Mouse (Mus musculus) urinary bladder, postnatal 25 days (tissue): ENCODE results near the gene Larp1.
"Not testable (repeated sequence)": the region's sequence is repeated elsewhere in the genome, so short reads cannot be mapped to it uniquely, and the experiment has no call there.

ENCODE experiments used
- DNase-seq: peaks from one replicate; pipeline ENCODE4 v3.0.0; 2022; ENCODE audit warnings: low spot score

The Larp1 gene

DNA sequence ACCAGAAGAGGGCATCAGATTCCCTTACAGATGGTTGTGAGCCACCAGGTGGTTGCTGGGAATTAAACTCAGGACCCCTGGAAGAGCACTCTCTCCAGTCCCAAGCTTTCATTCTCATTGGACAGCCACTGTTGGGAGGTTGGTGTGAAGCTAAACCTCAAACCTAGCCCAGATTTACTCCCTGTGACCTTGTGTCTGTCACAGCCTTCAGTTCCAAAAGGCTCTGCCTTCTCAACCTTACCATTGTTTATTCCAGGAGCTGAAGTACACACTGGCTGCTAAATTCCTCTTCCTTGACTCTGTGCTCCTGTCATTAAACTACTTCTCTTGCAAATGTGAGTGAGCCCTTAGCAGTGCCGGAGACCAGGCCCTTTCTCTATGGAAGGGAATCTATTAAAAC, 20.1 kb downstream of the Larp1 start:
- no peak for DNase-seq

DNA sequence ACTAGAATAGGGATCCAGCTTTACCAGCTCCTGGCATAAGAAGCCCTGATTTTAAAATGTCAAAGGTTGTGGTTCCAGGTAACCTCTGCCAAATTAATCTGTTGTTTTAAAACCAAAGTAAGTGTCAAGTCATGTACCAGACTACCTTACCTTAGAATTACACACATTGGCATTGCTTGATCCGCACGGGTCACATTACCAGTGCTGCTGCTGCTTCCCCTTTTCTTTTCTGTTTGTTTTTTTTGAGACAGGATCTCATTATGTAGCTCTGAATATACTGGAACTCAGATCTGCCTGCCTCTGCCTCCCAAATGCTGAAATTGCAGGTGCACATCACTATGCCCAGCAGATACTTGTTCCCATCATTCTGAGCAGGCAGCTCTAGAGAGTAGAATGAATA, 21.0 kb downstream of the Larp1 start:
- no peak for DNase-seq

DNA sequence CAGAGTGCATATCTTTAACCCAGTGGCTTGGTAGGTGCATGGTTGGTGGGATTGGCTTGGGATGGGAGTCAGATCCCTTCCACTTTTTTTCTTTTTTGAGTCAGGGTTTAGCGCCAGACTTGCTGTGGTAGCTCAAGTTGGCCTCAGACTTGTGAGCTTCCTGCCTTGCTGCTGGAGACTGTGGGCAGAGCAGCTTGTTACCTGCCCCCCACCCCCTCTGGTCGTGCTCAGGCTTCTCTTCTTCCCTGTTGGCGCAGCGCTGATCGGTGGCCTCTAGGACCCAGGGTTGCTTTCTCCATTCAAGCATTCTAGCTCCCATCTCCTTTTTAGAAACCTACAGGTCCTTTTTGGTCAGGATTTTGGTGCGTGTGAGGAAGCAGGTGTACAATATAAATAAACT, 22.3 kb downstream of the Larp1 start:
- no peak for DNase-seq

DNA sequence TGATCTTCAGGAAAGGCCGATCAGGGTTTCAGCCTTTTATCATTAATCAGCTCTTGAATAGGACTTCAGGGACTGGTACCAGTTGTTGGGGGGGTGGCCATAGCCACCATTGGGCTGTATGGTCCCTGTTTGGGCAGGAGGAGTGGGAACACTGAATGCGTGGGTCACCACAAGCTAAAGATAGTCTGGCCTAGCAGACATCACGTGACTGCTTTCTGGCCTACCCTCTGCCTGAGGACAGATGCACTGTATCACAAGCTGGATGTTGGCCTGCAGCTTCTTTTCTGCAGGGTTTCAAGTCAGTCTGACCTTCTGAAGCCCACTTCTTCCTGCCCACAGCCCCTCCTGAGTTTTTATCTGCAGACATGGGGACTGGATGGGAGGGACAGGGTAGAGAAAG, 24.8 kb downstream of the Larp1 start:
- DNase-seq = no peak

DNA sequence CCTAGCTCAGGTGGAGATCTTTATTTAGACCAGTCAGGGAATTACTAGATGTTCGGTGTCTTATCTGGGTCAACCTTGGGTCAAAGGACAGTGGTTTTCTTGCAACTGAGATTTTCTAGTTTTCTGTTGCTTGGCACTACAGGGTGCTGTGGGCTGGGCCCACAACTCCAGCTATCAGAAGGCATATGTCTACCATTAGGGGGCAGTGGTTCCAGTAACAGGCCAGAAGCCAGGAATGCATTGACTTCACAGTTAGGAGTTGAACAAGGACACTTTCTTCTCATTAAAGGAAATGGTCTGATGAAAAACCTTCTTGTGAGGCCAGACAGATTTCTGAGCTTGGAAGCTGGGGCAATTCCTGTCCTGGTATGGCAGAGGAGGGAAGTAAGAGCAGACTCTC, 30.2 kb downstream of the Larp1 start:
- DNase-seq = no peak

DNA sequence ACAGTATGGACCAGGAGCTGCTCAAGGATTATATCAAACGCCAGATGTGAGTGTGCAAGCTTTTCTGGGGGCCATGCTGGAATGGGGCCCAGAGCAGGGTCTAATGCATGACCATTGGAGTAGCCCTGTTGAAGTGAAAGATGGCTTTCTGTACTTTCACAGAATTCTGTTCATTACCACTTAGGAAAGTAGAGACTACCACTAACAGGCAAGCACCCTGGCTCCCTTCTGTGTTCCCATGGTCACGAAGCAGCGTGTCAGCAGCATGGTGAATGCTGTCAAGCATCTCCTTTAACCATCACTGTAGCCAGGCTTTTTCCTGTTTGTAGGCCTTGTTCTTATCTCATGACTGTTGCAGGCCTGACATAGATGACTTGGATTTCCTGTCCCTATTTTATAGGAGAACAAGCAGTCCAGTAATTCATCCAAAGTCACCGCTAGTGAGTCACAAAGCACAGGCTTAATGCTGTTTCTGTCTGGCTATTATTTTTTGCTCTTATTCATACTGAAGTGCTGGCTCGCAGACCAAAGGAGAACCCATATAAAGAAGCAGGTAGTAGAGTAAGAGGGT, 34.1 kb downstream of the Larp1 start:
- no peak for DNase-seq

DNA sequence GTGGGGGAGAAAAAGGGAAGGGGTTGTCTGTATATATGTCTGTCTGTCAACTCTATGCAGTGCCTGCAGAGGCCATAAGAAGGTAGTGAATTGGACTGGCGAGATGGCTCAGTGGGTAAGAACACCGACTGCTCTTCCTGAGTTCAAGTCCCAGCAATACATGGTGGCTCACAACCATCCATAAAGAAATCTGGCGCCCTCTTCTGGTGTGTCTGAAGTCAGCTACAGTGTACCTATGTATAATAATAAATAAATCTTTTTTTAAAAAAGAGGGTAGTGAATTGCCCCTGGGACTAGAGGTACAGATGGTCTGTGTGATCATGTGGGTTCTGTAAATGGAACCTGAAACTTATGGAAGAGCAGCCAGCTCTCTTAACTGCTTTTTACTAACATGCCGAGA, 37.6 kb downstream of the Larp1 start:
- DNase-seq = no peak

DNA sequence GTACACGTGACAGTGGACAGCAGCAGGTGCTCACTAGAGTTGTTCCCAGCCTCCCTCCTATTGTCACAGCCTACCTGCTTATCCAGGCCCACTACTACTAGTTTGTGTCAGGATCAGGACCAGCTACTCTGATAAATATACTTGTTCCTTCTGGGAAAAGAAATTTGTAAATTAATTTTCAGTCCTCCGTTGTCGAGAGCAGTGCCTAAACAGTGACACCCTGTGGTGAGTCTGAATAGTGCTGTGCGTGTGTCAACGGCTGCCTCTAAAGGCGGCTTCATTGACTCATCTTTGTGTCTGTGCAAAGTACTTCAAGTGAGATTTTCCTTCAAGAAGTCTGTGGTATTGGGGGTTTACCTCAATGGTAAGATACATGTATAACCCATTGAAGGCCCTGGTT, 48.6 kb downstream of the Larp1 start:
- DNase-seq = peak; percentile 28

DNA sequence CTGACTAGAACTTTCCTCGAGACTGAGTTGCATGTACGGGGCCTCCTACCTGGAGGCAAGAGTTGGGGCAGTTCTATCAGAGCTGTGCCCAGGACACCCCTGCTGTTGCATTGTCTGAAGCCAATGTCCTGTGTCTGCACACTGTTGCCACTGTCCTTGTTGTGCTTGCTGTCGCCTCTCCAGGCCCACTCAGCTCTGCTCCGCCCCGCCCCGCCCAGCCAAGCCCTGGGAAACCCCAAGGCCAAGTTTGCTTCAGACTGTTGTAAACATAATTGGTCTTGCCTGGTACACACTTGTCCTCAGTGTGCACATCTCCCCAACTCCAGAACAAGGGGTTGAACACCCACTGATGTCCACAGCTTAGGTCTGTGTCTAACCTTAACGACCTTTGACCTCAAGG, 50.9 kb downstream of the Larp1 start:
- not testable (repeated sequence) for DNase-seq

DNA sequence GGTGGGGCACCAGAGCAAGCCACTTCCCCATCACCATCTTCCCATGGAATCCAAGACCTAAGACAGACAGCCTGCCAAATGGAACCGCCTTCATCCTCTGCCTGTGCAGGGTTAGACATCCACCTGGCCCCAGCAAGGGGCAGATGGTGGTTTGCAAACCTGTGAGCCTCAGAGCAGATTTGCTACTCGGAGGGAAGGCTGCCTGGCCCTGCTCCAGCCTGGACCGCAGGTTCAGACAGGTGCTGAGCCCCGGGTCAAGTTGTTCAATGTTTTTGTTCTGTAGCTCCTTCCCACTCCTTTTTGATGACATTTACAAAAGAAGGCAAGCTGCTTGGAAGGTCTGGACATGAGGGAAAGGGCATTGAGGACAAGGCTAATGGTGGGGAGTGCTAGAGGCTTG, 52.4 kb downstream of the Larp1 start:
- not testable (repeated sequence) for DNase-seq

DNA sequence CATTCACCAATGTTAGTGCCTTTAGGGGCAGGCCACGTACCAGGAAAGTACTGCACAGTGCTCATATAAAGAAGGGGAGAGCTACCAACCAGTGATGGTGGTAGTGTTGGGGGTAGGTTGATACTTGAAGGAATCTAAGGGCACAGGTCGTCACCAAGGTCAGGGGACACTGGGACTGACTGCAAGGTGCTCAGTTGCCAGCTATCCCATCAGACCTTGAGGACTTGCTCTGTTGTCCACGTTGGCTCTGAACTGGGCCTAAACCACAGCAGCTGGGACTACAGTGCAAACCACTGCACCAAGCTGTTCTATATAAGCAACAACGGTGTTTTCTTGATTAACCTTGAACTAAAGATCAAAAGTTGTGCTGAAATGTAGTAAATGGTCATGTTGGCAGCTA, 53.7 kb downstream of the Larp1 start:
- no peak for DNase-seq

DNA sequence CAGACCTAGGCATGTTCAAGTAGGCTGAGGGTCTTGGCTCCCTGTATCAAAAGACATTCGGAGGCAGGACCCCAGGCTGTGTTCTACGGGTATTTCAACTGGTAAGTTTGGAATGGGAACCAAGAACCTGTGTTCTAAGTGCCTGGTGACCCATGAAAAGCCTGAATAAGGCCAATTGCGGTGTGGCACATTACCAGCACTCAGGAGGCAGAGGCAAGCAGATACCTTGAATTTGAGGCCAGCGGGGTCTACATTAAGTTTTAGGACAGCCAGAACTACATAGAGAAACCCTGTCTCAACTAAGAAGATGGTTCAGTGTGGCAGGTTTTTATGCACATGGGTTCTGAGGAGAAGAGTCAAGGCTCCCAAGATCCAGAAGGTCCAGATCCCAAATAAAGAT, 56.2 kb downstream of the Larp1 start:
- no peak for DNase-seq

DNA sequence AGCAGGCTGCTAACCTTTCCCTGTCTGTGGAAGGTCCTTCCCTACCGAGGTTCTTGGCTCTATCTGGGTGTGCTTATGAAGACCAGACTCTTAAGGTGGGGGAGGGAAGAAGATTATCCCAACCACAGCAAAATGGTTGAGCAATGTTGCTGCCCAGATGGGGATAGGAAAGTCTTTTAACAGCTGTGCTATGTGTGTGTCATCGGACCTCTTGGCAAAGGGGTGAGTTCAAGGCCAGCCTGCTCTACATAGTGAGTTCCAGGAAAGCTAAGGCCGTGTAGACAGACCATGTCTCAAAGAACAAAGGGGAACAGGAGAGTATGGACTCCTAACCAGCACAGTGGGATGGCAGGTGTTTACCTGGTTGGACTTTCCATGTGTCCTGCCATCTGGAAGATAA, 64.1 kb downstream of the Larp1 start:
- no peak for DNase-seq

DNA sequence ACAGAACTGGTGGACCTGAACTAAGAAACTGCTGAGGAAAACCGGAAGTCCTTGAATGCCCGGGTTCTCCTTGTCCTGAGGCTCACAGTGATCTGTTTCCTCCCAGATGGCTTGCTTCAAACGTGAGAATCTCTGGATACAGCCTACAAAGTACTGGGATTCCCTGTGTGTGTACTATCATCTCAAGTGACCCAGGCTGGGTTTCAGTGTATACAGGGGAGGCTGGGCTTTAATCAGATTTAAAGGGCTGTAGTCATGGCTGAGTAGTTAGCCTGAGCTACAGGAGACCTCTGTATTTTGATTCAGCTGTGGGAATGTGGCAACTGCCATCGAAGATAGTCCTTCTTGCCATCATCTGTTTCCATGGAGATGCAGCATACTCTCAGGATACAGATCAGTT, 68.4 kb downstream of the Larp1 start:
- DNase-seq = no peak

DNA sequence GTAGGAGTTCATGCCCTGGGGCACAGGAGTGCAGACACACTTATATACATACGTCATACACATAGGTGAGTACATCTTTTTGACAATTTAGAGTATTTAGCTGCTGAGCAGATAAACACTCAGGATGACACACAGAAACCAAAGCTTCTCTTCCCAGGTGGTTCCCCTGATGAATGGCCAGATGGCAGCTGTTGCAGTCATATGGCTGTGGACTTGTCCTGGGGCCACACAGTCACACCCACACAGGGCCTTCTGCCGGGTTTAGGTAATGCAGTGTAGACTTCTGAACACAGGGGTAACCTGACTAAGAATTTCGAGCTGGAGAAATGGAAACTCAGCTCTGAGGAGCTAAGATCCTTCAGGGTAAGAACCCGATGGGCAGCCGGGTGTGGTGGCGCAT, 72.9 kb downstream of the Larp1 start:
- no peak for DNase-seq

DNA sequence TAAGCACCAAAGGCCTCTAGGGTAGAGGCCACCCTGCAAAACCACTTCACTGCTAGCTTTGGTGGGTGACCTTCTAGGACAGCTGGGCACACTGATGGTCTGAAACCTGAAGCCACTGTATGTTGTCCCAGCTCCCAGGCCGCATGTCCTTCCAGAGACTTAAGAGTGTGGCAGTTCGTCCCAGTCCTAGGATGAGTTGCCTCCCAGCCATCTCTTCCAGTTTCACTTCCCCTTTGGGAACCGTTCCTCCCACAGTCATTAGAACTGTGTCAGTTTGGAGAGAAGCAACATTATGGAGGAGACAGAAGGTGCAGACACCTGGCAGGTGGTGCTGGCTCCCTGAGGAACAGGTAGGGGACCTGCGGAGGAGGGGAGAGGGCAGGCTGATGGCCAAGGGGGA, 83.7 kb downstream of the Larp1 start:
- no peak for DNase-seq

DNA sequence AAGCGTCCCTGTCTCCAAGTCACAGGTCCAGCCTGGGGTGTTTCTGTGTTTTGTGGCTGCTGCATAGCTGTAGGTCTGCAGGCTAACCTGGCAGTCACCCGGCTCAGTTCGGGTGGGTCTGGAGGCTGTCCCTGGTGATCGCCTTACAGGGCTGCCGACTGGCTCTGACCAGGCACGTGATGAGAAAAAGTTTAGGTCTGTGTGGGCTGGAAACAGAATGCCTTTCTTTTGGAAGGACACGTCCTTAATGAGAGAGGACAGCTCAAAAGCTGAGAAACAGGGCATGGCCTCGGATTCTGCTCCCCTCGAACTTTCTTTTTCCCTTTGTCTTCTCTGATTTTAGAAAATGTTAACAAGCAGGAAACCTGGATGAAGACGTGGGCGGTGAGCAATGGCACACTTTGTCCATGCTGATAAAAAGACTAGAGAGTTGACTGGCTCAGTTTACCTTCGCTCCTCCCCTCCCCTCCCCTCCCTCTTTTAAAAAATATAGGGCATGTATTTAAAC, 84.2 kb downstream of the Larp1 start, which contains the start of gene Gm12248:
TSS of gene Gm12248 (minus strand) at position 114 of the 508 bp plus-strand sequence.
- DNase-seq = peak; percentile 25

DNA sequence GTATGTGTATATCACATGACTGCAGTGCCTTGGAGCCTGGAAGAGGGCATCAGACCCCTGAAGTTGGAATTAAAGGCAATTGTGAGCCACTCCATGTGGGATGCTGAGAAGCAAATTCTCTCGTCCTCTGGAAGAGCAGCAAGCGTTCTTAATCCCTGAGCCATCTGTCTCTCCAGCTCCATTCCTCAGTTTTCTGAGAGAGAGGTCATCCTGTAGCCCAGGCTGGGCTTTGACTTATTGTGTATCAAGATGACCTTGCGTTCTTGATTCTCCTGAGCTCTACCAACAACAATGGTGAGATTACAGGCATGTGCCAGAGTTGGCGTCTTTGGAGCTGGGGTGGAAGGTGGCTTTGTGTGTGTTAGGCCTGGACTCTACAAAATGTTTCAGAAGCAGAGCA, 85.9 kb downstream of the Larp1 start:
- no peak for DNase-seq

DNA sequence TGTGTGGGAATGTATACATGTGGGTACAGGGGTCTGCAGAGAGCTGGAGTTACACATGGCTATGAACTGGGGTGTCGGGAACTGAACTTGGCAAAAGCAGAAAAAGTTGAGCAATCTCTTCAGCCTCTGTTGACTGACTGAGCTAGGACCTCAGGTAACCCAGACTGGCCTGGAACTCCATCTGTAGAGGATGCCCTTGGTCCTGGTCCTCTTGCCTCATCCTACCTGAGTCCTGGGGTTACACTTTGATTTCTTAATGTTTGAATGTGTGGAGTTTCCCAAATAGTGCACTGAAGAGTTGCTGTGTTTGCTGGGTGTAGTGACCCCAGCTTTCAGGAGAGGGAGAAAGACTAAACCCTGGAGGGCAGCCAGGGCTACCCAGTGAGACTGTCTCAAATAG, 86.7 kb downstream of the Larp1 start:
- DNase-seq = no peak

DNA sequence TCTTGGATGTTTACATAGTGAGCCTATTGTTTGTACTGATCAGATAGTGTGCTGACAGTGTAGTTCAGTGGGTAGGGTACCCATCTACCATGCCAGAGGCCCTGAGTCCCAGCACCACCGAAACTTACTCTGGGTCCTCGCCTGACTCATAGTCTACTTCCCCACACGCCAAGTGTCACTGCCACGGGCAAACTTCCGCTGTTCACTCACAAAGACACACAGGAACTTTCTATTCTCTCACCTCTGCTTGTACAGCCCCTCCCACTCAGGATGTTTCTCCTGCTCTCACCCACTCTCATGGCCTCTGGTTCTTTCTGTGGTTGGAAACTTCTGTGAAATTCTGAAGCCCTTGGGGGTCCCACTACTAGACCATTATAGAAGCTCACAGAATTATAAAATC, 87.3 kb downstream of the Larp1 start:
- DNase-seq = no peak

DNA sequence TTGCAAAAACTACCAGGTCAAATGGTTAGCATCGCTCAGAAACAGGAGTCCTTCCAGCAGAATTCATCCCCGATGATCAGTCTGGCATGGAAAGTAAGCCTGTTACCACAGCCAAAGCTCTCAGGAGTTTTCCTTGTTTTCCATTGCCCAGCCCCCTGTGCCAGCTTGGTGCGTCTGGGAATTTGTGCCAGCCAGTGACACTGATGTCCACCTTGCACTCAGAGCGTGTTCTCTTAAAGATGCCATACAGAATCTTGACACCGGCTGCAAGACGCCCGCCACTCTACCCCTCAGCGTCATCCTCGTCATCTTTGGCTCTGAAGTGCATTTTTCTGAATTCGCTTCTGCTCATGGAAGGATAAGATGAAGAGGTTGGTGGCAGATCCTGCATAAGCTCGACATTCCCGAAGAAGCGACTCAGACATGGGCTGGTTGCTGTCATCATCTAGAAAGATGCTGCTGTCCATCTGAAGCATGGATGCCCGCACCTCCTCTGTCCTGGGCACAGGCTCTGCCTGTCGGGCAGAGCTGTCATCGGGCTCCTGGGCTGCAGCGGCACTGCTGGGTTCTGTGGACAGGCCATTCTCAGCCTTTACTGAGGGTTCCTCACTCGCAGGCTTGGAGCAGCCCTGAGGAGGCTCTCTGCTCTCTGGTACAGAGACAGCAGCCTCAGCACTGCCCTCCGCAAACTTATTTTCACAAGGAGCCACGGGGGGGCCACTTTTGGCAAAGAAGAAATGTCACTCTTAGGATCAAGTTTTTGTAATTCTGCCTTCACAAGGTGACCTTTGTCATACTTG, 88.2 kb downstream of the Larp1 start:
- DNase-seq = no peak

DNA sequence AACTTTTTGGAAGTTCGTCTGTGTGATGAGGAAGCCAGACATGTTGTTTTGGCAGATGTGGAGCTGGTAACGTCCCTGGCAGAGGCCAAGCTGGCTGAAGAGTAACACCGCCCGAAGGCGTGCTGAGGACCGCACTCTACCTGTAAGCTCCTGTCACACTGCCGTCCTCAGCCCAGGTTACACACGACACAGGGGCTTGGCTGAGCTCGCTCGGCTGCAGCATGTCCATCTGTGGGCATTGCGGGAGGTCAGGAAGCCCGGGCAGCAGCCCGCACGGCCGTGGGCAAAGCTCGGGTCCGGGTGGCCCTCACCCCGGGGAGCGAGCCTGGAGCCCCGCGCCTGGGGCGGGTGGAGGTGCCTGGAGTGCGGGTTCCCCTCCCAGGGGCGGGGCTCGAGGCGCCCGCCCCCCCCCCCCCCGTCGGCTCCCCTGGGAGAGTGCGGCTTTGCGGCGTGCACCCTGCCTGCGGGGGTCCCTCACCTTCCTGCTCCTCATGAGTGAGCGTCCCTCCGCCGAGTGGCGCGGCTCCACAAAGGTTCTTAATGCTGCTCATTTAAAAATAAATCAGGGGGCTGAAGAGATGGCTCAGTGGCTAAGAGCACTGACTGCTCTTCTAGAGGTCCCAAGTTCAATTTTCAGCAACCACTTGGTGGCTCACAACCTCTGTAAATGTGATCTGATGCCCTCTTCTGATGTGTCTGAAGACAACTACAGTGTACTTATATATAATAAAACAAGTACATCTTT, 88.9 kb downstream of the Larp1 start:
- DNase-seq = no peak

DNA sequence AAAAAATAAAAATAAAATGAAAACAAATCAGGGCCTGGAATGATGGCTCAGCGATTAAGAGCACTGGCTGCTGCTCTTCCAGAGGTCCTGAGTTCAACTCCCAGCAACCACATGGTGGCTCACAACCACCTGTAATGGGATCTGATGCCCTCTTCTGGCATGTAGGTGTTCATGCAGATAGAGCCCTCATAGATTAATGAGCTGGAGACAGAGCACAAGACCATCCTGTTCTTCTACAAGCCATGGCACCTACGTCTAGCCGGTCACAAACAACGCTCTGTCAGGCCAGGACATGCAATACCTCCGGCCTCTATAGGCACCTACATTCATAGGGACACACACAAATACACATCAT, 89.5 kb downstream of the Larp1 start:
- DNase-seq = not testable (repeated sequence)
